Mouse (Mus musculus) E14TG2a.4 (cell line): ENCODE data around the gene Prss23.
A peak's percentile ranks its signal among the peaks of the same experiment; 100 is the strongest.

Experiments
- H3K27me3 ChIP-seq: 2 replicates; pipeline ENCODE4 v1.6.1; 2014; ENCODE audit warnings: low read length, control low read depth; ENCODE audit not compliant: insufficient read depth
- H3K36me3 ChIP-seq: 2 replicates; pipeline ENCODE4 v1.6.1; 2014; ENCODE audit warnings: low read length, control low read depth; ENCODE audit not compliant: insufficient read depth
- H3K4me1 ChIP-seq: replicated peaks from 2 replicates; pipeline ENCODE4 v1.6.1; 2014; ENCODE audit warnings: low read depth, low read length, control low read depth
- H3K4me3 ChIP-seq: replicated peaks from 2 replicates; pipeline ENCODE4 v1.5.1; 2014; ENCODE audit warnings: mild to moderate bottlenecking, low read length
- H3K9me3 ChIP-seq: 2 replicates; pipeline ENCODE4 v1.6.1; 2014; ENCODE audit warnings: low read length, control low read depth
- CTCF ChIP-seq: conservative IDR thresholded peaks from 2 replicates; pipeline ENCODE4 v1.5.1; 2014; ENCODE audit warnings: low read length
- NANOG ChIP-seq: IDR thresholded peaks from 2 replicates; pipeline ENCODE4 v1.6.1; 2014; ENCODE audit warnings: borderline replicate concordance, low read length, mixed read lengths
- POU5F1 ChIP-seq: IDR thresholded peaks from 2 replicates; pipeline ENCODE4 v1.6.1; 2014; ENCODE audit warnings: low read length, borderline replicate concordance

Prss23 gene

GRCm38 (mm10) chr7:89481723-89482122 lies 45.3 kb downstream of the Prss23 start:
- Histone ChIP-seq H3K36me3 (no peaks in the 10 kb centered on the region), H3K4me3 (no peak overlapping the region), H3K9me3 (no peaks in the 10 kb centered on the region), H3K27me3 (0 out of 2 replicates have a peak, but pooled peaks cover 4% of the 10 kb centered on the region), H3K4me1 (peaks cover 9% of the 10 kb centered on the region)
- no peak for TF ChIP-seq CTCF
- TF ChIP-seq POU5F1, result no peak
- no peak for TF ChIP-seq NANOG

- H3K36me3 ChIP-seq, result no peaks in the 10 kb centered on the region
- peaks cover 5% of the 10 kb centered on the region for H3K4me1 ChIP-seq
- TF ChIP-seq POU5F1 (no peak), CTCF (no peak), NANOG (no peak)
- H3K4me3 ChIP-seq, result no peak overlapping the region
- H3K9me3 ChIP-seq, result no peaks in the 10 kb centered on the region
- peaks cover 17% of the 10 kb centered on the region for H3K27me3 ChIP-seq
Measured at GRCm38 (mm10) chr7:89478490-89478889, 48.5 kb downstream of the Prss23 start.

- no peaks in the 10 kb centered on the region for H3K9me3 ChIP-seq
- peaks cover 17% of the 10 kb centered on the region for H3K27me3 ChIP-seq
- H3K4me3 ChIP-seq, result no peak overlapping the region
- no peaks in the 10 kb centered on the region for H3K36me3 ChIP-seq
- peaks cover 5% of the 10 kb centered on the region for H3K4me1 ChIP-seq
- no peak for TF ChIP-seq POU5F1
- TF ChIP-seq CTCF, result peak; percentile 63
Measured at GRCm38 (mm10) chr7:89477294-89477999, 49.5 kb downstream of the Prss23 start.

GRCm38 (mm10) chr7:89473442-89473841 lies 53.5 kb downstream of the Prss23 start:
- Histone ChIP-seq H3K4me1 (0 out of 2 replicates have a peak, but pooled peaks cover 2% of the 10 kb centered on the region), H3K4me3 (no peak overlapping the region), H3K36me3 (no peaks in the 10 kb centered on the region), H3K9me3 (no peaks in the 10 kb centered on the region), H3K27me3 (peaks cover 13% of the 10 kb centered on the region)
- no peak for TF ChIP-seq CTCF
- TF ChIP-seq POU5F1, result no peak
- no peak for TF ChIP-seq NANOG

GRCm38 (mm10) chr7:89463775-89464592 lies 63.0 kb downstream of the Prss23 start:
- Histone ChIP-seq H3K4me1 (no peaks in the 10 kb centered on the region), H3K4me3 (no peak overlapping the region), H3K9me3 (no peaks in the 10 kb centered on the region), H3K36me3 (no peaks in the 10 kb centered on the region), H3K27me3 (no peaks in the 10 kb centered on the region)
- TF ChIP-seq POU5F1 (no peak), CTCF (no peak), NANOG (no peak)

- H3K4me1 ChIP-seq, result no peaks in the 10 kb centered on the region
- no peaks in the 10 kb centered on the region for H3K9me3 ChIP-seq
- no peaks in the 10 kb centered on the region for H3K36me3 ChIP-seq
- H3K27me3 ChIP-seq, result no peaks in the 10 kb centered on the region
- TF ChIP-seq NANOG (no peak), POU5F1 (no peak), CTCF (no peak)
- no peak overlapping the region for H3K4me3 ChIP-seq
Measured at GRCm38 (mm10) chr7:89463246-89463645, 63.7 kb downstream of the Prss23 start.

GRCm38 (mm10) chr7:89462646-89463207 lies 64.3 kb downstream of the Prss23 start:
- Histone ChIP-seq H3K36me3 (no peaks in the 10 kb centered on the region), H3K4me3 (no peak overlapping the region), H3K27me3 (no peaks in the 10 kb centered on the region), H3K4me1 (no peaks in the 10 kb centered on the region), H3K9me3 (no peaks in the 10 kb centered on the region)
- TF ChIP-seq CTCF, result no peak
- no peak for TF ChIP-seq NANOG
- no peak for TF ChIP-seq POU5F1

GRCm38 (mm10) chr7:89461351-89461750 lies 65.6 kb downstream of the Prss23 start:
- no peak for TF ChIP-seq CTCF
- TF ChIP-seq POU5F1, result no peak
- TF ChIP-seq NANOG, result no peak
- no peaks in the 10 kb centered on the region for H3K36me3 ChIP-seq
- H3K9me3 ChIP-seq, result no peaks in the 10 kb centered on the region
- no peaks in the 10 kb centered on the region for H3K4me1 ChIP-seq
- H3K4me3 ChIP-seq, result no peak overlapping the region
- no peaks in the 10 kb centered on the region for H3K27me3 ChIP-seq
